Comparison of ENCODE assay signal across 8 mouse cellular contexts in the genomic region with DNA sequence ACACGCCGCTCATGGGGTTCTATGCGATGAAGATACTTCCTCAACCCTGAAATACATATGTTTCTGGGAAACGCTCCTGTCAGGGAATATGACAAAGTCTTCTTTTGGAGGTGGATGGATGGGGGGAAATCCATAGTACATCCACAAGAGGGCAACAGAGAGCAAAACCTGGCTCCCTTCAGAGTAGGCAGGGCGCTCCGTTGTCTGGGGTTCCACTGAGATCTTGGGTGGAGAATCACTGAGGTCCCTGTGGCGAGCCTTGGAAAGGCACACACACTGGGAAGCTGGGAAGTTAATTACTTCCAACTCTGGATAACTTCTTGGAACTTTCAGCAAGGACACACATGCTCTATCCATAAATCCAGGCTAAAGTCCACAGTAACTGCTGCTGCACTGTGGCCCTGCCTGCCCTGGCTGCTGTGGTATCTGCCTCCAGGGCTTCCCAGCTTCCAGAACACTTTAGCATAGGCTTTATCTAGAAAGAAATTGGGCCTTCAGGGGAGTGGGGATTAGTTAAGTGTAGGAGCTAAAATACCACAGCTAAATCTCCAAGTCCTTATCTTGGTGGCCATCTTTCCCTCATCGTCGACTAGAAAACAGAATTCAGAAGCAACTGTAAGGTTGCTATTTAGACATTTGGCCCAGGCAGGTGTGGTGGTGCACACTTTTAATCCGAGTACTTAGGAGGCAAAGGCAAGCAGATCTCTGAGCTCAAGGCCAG.
DNase-seq lines count a peak whose midpoint lies in the region; ATAC-seq and TF ChIP-seq lines count a peak whose summit lies in the region.

No protein-coding gene starts in this region.

- no peak overlapping the region for H3K9ac ChIP-seq in heart, adult 2 months (ENCODE audit: low read depth, low read length)
- no peak overlapping the region for H3K9ac ChIP-seq in heart, embryonic 11.5 days (ENCODE audit: low read depth, low read length)
- no peak overlapping the region for H3K9ac ChIP-seq in midbrain, postnatal 0 days (replicated peaks; ENCODE audit: low read length, poor library complexity, severe bottlenecking)

- H3K9me3 ChIP-seq in heart, embryonic 11.5 days (replicated peaks; ENCODE audit: control insufficient read depth, low read length) = 0 out of 2 replicates have a peak, but pooled peaks cover 2% of the 10 kb centered on the region
- no peaks in the 10 kb centered on the region for H3K9me3 ChIP-seq in midbrain, postnatal 0 days (ENCODE audit: low read length)

- H3K27ac ChIP-seq in heart, adult 2 months = no peak overlapping the region
- H3K27ac ChIP-seq in heart, embryonic 11.5 days (ENCODE audit: low read depth, low read length) = no peak overlapping the region
- no peak overlapping the region for H3K27ac ChIP-seq in midbrain, postnatal 0 days (ENCODE audit: low read depth, low read length)

- DNase-seq in heart, adult 2 months = no peak
- peak; percentile 59 for DNase-seq in brain, adult 2 months (ENCODE audit: low read depth, low spot score)
- peak; percentile 4 for DNase-seq in kidney, adult 11 months
- DNase-seq in midbrain, postnatal 0 days (ENCODE audit: low spot score) = peak; percentile 29
- no peak for DNase-seq in spleen, postnatal 14 days (ENCODE audit: low spot score in 2 of 2)
- no peak for DNase-seq in neural tube, embryonic 10.5 days (ENCODE audit: extremely low spot score, low spot score)

- H3K4me2 ChIP-seq in heart, embryonic 11.5 days = no peak overlapping the region
- H3K4me2 ChIP-seq in midbrain, postnatal 0 days (ENCODE audit: low read depth, low read length, poor library complexity, severe bottlenecking) = no peak overlapping the region

- H3K36me3 ChIP-seq in heart, adult 2 months (ENCODE audit: control insufficient read depth, insufficient read depth, low read length) = no peaks in the 10 kb centered on the region
- H3K36me3 ChIP-seq in heart, embryonic 11.5 days (ENCODE audit: control insufficient read depth, insufficient read depth, low read length) = no peaks in the 10 kb centered on the region
- peaks cover 19% of the 10 kb centered on the region for H3K36me3 ChIP-seq in midbrain, postnatal 0 days (ENCODE audit: insufficient read depth, low read length)

- no peak overlapping the region for H3K4me3 ChIP-seq in heart, adult 2 months
- H3K4me3 ChIP-seq in heart, embryonic 11.5 days (ENCODE audit: low read depth, low read length) = no peak overlapping the region
- no peak overlapping the region for H3K4me3 ChIP-seq in midbrain, postnatal 0 days (ENCODE audit: low read depth, low read length)

- TF ChIP-seq POLR2A in heart, adult 2 months (IDR thresholded peaks at IDR 0.05; ENCODE audit: insufficient read depth, low read depth, low read length) = no peak

- WGBS in heart, adult 2 months = 70% methylated on average over 10 of the region's 10 CpGs
- WGBS in heart, embryonic 11.5 days (ENCODE audit: insufficient replicate concordance) = 57% methylated on average over 10 of the region's 10 CpGs
- 77% methylated on average over 10 of the region's 10 CpGs for WGBS in midbrain, postnatal 0 days

- TF ChIP-seq CTCF in heart, adult 2 months (IDR thresholded peaks at IDR 0.05) = peak; percentile 70
- TF ChIP-seq CTCF in midbrain, postnatal 0 days (IDR thresholded peaks at IDR 0.05) = peak; percentile 76

- TF ChIP-seq EP300 in heart, adult 2 months (IDR thresholded peaks at IDR 0.05; ENCODE audit: insufficient read depth, low read depth, low read length) = no peak

- H3K4me1 ChIP-seq in heart, adult 2 months (ENCODE audit: control insufficient read depth, insufficient read depth, low read length) = peaks cover 3% of the 10 kb centered on the region
- H3K4me1 ChIP-seq in heart, embryonic 11.5 days (ENCODE audit: control insufficient read depth, insufficient read depth, low read length) = peaks cover 7% of the 10 kb centered on the region; the same call in 1 of the 2 replicates
- no peaks in the 10 kb centered on the region for H3K4me1 ChIP-seq in midbrain, postnatal 0 days (ENCODE audit: insufficient read depth, low read length)

- intact Hi-C loops in heart, adult 2 months (cut with DNase I) = loop anchor here (5.0 to 10.0 kb wide), 2 partner anchors 182 to 395 kb away; no protein-coding TSS in a partner anchor

- H3K27me3 ChIP-seq in heart, adult 2 months (ENCODE audit: control insufficient read depth, insufficient read depth, low read length) = no peaks in the 10 kb centered on the region
- H3K27me3 ChIP-seq in heart, embryonic 11.5 days (ENCODE audit: control insufficient read depth, insufficient read depth, low read length) = no peaks in the 10 kb centered on the region
- H3K27me3 ChIP-seq in midbrain, postnatal 0 days (ENCODE audit: insufficient read depth, low read length) = no peaks in the 10 kb centered on the region

- no peak for ATAC-seq in heart, embryonic 11.5 days (replicated peaks; ENCODE audit: insufficient number of reproducible peaks, low FRiP score, low TSS enrichment)
- peak; percentile 57 for ATAC-seq in CD4-positive, CD25-positive, alpha-beta regulatory T cell, adult 4 months
- ATAC-seq in midbrain, postnatal 0 days (ENCODE audit: low FRiP score) = no peak

- H3K79me2 ChIP-seq in heart, adult 2 months (replicated peaks; ENCODE audit: control insufficient read depth, insufficient read depth, low read length) = no peaks in the 10 kb centered on the region

Comparison
In these comparisons a context has a peak if more than half of its experiments do, and no peak if none do; other contexts are left out.
1. DNase-seq: peak in brain, adult 2 months (single experiment), kidney, adult 11 months (single experiment) and midbrain, postnatal 0 days (single experiment); none in heart, adult 2 months (0 of 2), spleen, postnatal 14 days (0 of 2) and neural tube, embryonic 10.5 days (single experiment).